Mouse (Mus musculus) CH12.LX (cell line): ENCODE data around the gene Kctd5. TPM values are rescaled to one million over a fixed set of nuclear protein-coding genes. Genes with fewer than 3 reads are reported as not detected.
A peak's percentile ranks its signal among the peaks of the same experiment; 100 is the strongest.

Source experiments
- DNase-seq: peaks from one replicate; pipeline ENCODE4 v3.0.0-alpha.2; 2013; ENCODE audit errors: extremely low read depth
- H3K27ac ChIP-seq: 2 replicates; pipeline ENCODE4 v1.5.1; 2012; ENCODE audit warnings: low read depth, mild to moderate bottlenecking, control low read depth, moderate library complexity; ENCODE audit not compliant: insufficient read depth
- H3K27me3 ChIP-seq: replicated peaks from 2 replicates; pipeline ENCODE3; 2012; ENCODE audit warnings: inconsistent platforms
- H3K36me3 ChIP-seq, 2 experiments: replicated peaks in 1 of 2; 2 replicates each; pipeline versions ENCODE3 to v1.6.1; 2012; ENCODE audit warnings: inconsistent platforms in 1 of 2, low read length in 1 of 2, mild to moderate bottlenecking in 1 of 2, mixed read lengths in 1 of 2, moderate library complexity in 1 of 2; ENCODE audit not compliant: control insufficient read depth in 1 of 2, insufficient read depth in 1 of 2
- H3K4me1 ChIP-seq, 2 experiments: 2 replicates each; pipeline ENCODE4 v1.6.1; 2012; ENCODE audit warnings: inconsistent platforms in 1 of 2, moderate library complexity in 1 of 2; ENCODE audit not compliant: insufficient read depth in 2 of 2, control insufficient read depth in 1 of 2
- H3K4me2 ChIP-seq: 2 replicates; pipeline ENCODE4 v1.6.1; 2012; ENCODE audit warnings: low read depth, mild to moderate bottlenecking, control low read depth; ENCODE audit not compliant: poor library complexity, insufficient read depth, severe bottlenecking
- H3K4me3 ChIP-seq, 3 experiments: fragments of 150-350 bp in 1 of 3; sonication (generic) in 1 of 3; replicated peaks in 1 of 3; 2 replicates each; pipeline versions ENCODE3 to v1.5.1; 2011 to 2012; ENCODE audit warnings: low read depth in 2 of 3, low read length in 2 of 3, mild to moderate bottlenecking in 2 of 3, moderate library complexity in 2 of 3, control low read depth in 1 of 3, improper control_type of control experiment in 1 of 3, inconsistent platforms in 1 of 3, mixed read lengths in 1 of 3; ENCODE audit not compliant: poor library complexity in 1 of 3
- H3K79me2 ChIP-seq: replicated peaks from 2 replicates; pipeline ENCODE4 v1.6.1; 2012; ENCODE audit warnings: mild to moderate bottlenecking, moderate library complexity; ENCODE audit not compliant: control insufficient read depth, poor library complexity, insufficient read depth, severe bottlenecking; ENCODE audit errors: extremely low read depth
- H3K9ac ChIP-seq: 2 replicates; pipeline ENCODE4 v1.6.1; 2012; ENCODE audit warnings: low read depth, mild to moderate bottlenecking, control low read depth, moderate library complexity; ENCODE audit not compliant: insufficient read depth
- H3K9me3 ChIP-seq: replicated peaks from 2 replicates; pipeline ENCODE3; 2012; ENCODE audit warnings: low read length, inconsistent platforms, mixed read lengths
- CHD1 ChIP-seq: IDR thresholded peaks from 2 replicates; pipeline ENCODE4 v1.6.1; 2012; ENCODE audit warnings: low read depth, low read length, improper control_type of control experiment, inconsistent platforms
- CHD2 ChIP-seq: IDR thresholded peaks from 2 replicates; pipeline ENCODE4 v1.6.1; 2011; ENCODE audit warnings: low read length, improper control_type of control experiment
- CTCF ChIP-seq, 2 experiments: IDR thresholded peaks in 1 of 2; conservative IDR thresholded peaks in 1 of 2; 2 replicates each; pipeline ENCODE4 v1.5.1; 2011 to 2012; ENCODE audit warnings: low read depth in 2 of 2, low read length in 2 of 2, improper control_type of control experiment in 1 of 2, inconsistent platforms in 1 of 2, mild to moderate bottlenecking in 1 of 2, moderate library complexity in 1 of 2
- E2F4 ChIP-seq: IDR thresholded peaks from 2 replicates; pipeline ENCODE4 v1.6.1; 2011; ENCODE audit warnings: low read depth, low read length, improper control_type of control experiment; ENCODE audit not compliant: insufficient replicate concordance
- ELF1 ChIP-seq: IDR thresholded peaks from 2 replicates; pipeline ENCODE4 v1.6.1; 2014; ENCODE audit warnings: low read depth, mild to moderate bottlenecking, inconsistent platforms, low read length, improper control_type of control experiment
- EP300 ChIP-seq: IDR thresholded peaks from 2 replicates; pipeline ENCODE4 v1.6.1; 2011; ENCODE audit warnings: low read length, improper control_type of control experiment
- ETS1 ChIP-seq: conservative IDR thresholded peaks from 2 replicates; pipeline ENCODE4 v1.6.1; 2012; ENCODE audit warnings: low read depth, mild to moderate bottlenecking, inconsistent platforms, low read length, improper control_type of control experiment, moderate library complexity
- GABPA ChIP-seq: IDR thresholded peaks from 2 replicates; pipeline ENCODE4 v1.6.1; 2012; ENCODE audit warnings: low read depth, low read length, improper control_type of control experiment, inconsistent platforms; ENCODE audit not compliant: insufficient replicate concordance
- HCFC1 ChIP-seq: IDR thresholded peaks from 2 replicates; pipeline ENCODE4 v1.6.1; 2012; ENCODE audit warnings: low read depth, mild to moderate bottlenecking, inconsistent platforms, low read length, improper control_type of control experiment
- JUN ChIP-seq: IDR thresholded peaks from 2 replicates; pipeline ENCODE4 v1.6.1; 2011; ENCODE audit warnings: low read depth, mild to moderate bottlenecking, low read length, improper control_type of control experiment, moderate library complexity; ENCODE audit not compliant: insufficient read depth
- JUND ChIP-seq: conservative IDR thresholded peaks from 2 replicates; pipeline ENCODE4 v1.6.1; 2011; ENCODE audit warnings: low read depth, low read length, improper control_type of control experiment
- MAFK ChIP-seq: IDR thresholded peaks from 2 replicates; pipeline ENCODE4 v1.6.1; 2011; ENCODE audit warnings: low read length, improper control_type of control experiment; ENCODE audit not compliant: insufficient replicate concordance
- MAX ChIP-seq: IDR thresholded peaks from 2 replicates; pipeline ENCODE4 v1.6.1; 2011; ENCODE audit warnings: low read length, improper control_type of control experiment
- MYC ChIP-seq: IDR thresholded peaks from 2 replicates; pipeline ENCODE4 v1.6.1; 2011; ENCODE audit warnings: low read depth, mild to moderate bottlenecking, improper control_type of control experiment, low read length
- NELFE ChIP-seq: IDR thresholded peaks from 2 replicates; pipeline ENCODE4 v1.6.1; 2011; ENCODE audit warnings: low read depth, low read length, improper control_type of control experiment
- NRF1 ChIP-seq: IDR thresholded peaks from 2 replicates; pipeline ENCODE4 v1.6.1; 2014; ENCODE audit warnings: low read depth, mild to moderate bottlenecking, inconsistent platforms, low read length, improper control_type of control experiment, moderate library complexity
- POLR2A ChIP-seq: IDR thresholded peaks from 2 replicates; pipeline ENCODE4 v1.6.1; 2011; ENCODE audit warnings: low read depth, mild to moderate bottlenecking, improper control_type of control experiment, low read length
- RAD21 ChIP-seq: IDR thresholded peaks from 2 replicates; pipeline ENCODE4 v1.6.1; 2011; ENCODE audit warnings: low read depth, mild to moderate bottlenecking, low read length, improper control_type of control experiment, moderate library complexity
- SIN3A ChIP-seq: IDR thresholded peaks from 2 replicates; pipeline ENCODE4 v1.6.1; 2012; ENCODE audit warnings: low read length, improper control_type of control experiment, inconsistent platforms
- SMC3 ChIP-seq: IDR thresholded peaks from 2 replicates; pipeline ENCODE4 v1.6.1; 2011; ENCODE audit warnings: low read depth, low read length, improper control_type of control experiment
- TCF12 ChIP-seq: IDR thresholded peaks from 2 replicates; pipeline ENCODE4 v1.6.1; 2014; ENCODE audit warnings: low read depth, mild to moderate bottlenecking, inconsistent platforms, low read length, improper control_type of control experiment
- UBTF ChIP-seq: IDR thresholded peaks from 2 replicates; pipeline ENCODE4 v1.6.1; 2012; ENCODE audit warnings: low read depth, mild to moderate bottlenecking, inconsistent platforms, low read length, improper control_type of control experiment, moderate library complexity
- USF1 ChIP-seq: IDR thresholded peaks from 2 replicates; pipeline ENCODE4 v1.6.1; 2014; ENCODE audit warnings: low read depth, mild to moderate bottlenecking, inconsistent platforms, low read length, improper control_type of control experiment
- USF2 ChIP-seq: conservative IDR thresholded peaks from 2 replicates; pipeline ENCODE4 v1.6.1; 2011; ENCODE audit warnings: low read depth, low read length, improper control_type of control experiment
- ZKSCAN1 ChIP-seq: IDR thresholded peaks from 2 replicates; pipeline ENCODE4 v1.6.1; 2012; ENCODE audit warnings: low read depth, inconsistent platforms, low read length, improper control_type of control experiment, borderline replicate concordance
- ZMIZ1 ChIP-seq: IDR thresholded peaks from 2 replicates; pipeline ENCODE4 v1.6.1; 2012; ENCODE audit warnings: low read depth, mild to moderate bottlenecking, inconsistent platforms, low read length, improper control_type of control experiment
- ZNF384 ChIP-seq: IDR thresholded peaks from 2 replicates; pipeline ENCODE4 v1.6.1; 2012; ENCODE audit warnings: low read depth, low read length, improper control_type of control experiment, inconsistent platforms
- dilution Hi-C: fragments of 300-500 bp; cut with MboI; formaldehyde crosslinking; loops from 2 replicates; pipeline ENCODE4 v1.14.3; 2020; ENCODE audit warnings: low sequenced_read_pairs; ENCODE audit not compliant: extremely low pct_unique_long_range_greater_than_20kb, extremely low pct_ligation_motif_present
- in situ Hi-C: fragments of 300-500 bp; cut with MboI; formaldehyde crosslinking; loops from 3 replicates; pipeline ENCODE4 v1.14.3; 2019; ENCODE audit warnings: low sequenced_read_pairs, low pct_ligation_motif_present, low pct_unique_long_range_greater_than_20kb, mixed read lengths
- polyA plus RNA-seq: library from polyadenylated mRNA; unstranded; fragments of >175 nt; gene quantifications from 2 replicates; pipeline ENCODE4 v1.2.1, GENCODE M21; 2012; ENCODE audit warnings: low read depth; ENCODE audit not compliant: insufficient read length
- total RNA-seq, 2 experiments: library from RNA; depleted of rRNA; stranded (reverse); fragments of 300-350 nt in 1 of 2; fragments of >200 nt in 1 of 2; gene quantifications; 2 replicates each; pipeline ENCODE4 v1.2.3; 2012 to 2014

The Kctd5 gene
- total and polyA plus RNA-seq, 3 experiments, result 30.1 to 51.1 (median 44.3) TPM

GRCm38 (mm10) chr17:24009617-24010016 lies 63.7 kb downstream of the Kctd5 start:
- no peaks in the 10 kb centered on the region for H3K36me3 ChIP-seq
- H3K4me3 ChIP-seq, result no peak overlapping the region
- DNase-seq, result no peak
- H3K4me1 ChIP-seq, result peaks cover 0 to 8% of the 10 kb centered on the region in 2 experiments; a peak in 2 of 4 replicates
- peaks cover 7% of the 10 kb centered on the region for H3K9me3 ChIP-seq
- dilution Hi-C loops (no loop called here), in situ Hi-C loops (no loop called here)
- no peaks in the 10 kb centered on the region for H3K79me2 ChIP-seq
- H3K27me3 ChIP-seq, result peaks cover 46% of the 10 kb centered on the region
- H3K4me2 ChIP-seq, result no peak overlapping the region
- H3K27ac ChIP-seq, result no peak overlapping the region
- no peak for TF ChIP-seq ETS1
- TF ChIP-seq ZKSCAN1, result no peak
- TF ChIP-seq HCFC1, result no peak
- no peak for TF ChIP-seq E2F4
- TF ChIP-seq RAD21, result peak; percentile 46
- TF ChIP-seq MAX, result no peak
- TF ChIP-seq CHD1, result no peak
- TF ChIP-seq SMC3, result no peak
- TF ChIP-seq CTCF (conservative IDR thresholded peaks at IDR 0.05 in 1 of 2, IDR thresholded peaks at IDR 0.05 in 1 of 2; ENCODE audit: low read depth in 2 of 2, low read length in 2 of 2), result peak in 1 of 2 experiments; percentile 52; a peak in 2 of 4 replicates
- no peak for TF ChIP-seq ZMIZ1
- no peak for TF ChIP-seq NRF1
- TF ChIP-seq NELFE, result no peak
- no peak for TF ChIP-seq MYC
- no peak overlapping the region for H3K9ac ChIP-seq

GRCm38 (mm10) chr17:24008105-24008504 lies 65.2 kb downstream of the Kctd5 start:
- Histone ChIP-seq H3K9me3 (peaks cover 5% of the 10 kb centered on the region), H3K27me3 (peaks cover 51% of the 10 kb centered on the region), H3K9ac (no peak overlapping the region), H3K79me2 (no peaks in the 10 kb centered on the region), H3K27ac (no peak overlapping the region), H3K4me2 (no peak overlapping the region), H3K36me3 (no peaks in the 10 kb centered on the region), H3K4me1 (peaks cover 0 to 8% of the 10 kb centered on the region in 2 experiments; a peak in 2 of 4 replicates), H3K4me3 (no peak overlapping the region)
- in situ Hi-C loops, result no loop called here
- DNase-seq, result no peak
- TF ChIP-seq TCF12 (no peak), CTCF (conservative IDR thresholded peaks at IDR 0.05 in 1 of 2, IDR thresholded peaks at IDR 0.05 in 1 of 2; ENCODE audit: low read depth in 2 of 2, low read length in 2 of 2) (no peak), CHD1 (no peak), SIN3A (no peak), USF2 (no peak), ZNF384 (no peak), HCFC1 (no peak), JUND (no peak), USF1 (no peak), UBTF (no peak), NRF1 (no peak), GABPA (no peak), ZKSCAN1 (no peak), JUN (no peak), ELF1 (no peak), MAFK (no peak), CHD2 (no peak), EP300 (no peak), POLR2A (no peak), RAD21 (no peak)
- dilution Hi-C loops, result no loop called here
